Mouse (Mus musculus): Measurements from ENCODE around the gene Xylb. TPM values are rescaled to one million over a fixed set of nuclear protein-coding genes. Genes with fewer than 3 reads are reported as not detected.
A peak's percentile ranks its signal among the peaks of the same experiment; 100 is the strongest.

Xylb gene
- polyA plus RNA-seq, 1 experiment = 6.7 TPM

DNA sequence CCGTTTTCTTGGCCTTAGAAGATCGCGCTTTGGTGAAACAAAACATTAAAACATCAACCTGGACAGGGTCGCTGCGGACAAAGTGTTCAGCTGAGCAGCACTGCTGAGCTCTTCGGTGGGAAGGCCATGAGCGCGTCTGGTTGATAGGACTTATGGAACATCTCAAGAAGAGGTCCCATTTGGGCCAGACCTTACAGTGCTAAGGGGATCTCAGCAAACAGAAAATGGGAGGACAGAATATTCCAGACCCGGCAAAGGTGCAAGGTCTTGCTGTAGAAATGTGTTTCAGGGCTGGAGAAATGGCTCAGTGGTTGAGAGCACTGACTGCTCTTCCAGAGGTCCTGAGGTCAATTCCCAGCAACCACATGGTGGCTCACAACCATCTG, 33.9 kb upstream of the Xylb start:
- H3K4me3 ChIP-seq (replicated peaks; ENCODE audit: extremely low read depth, low read depth, low read length) = peak overlapping the region; percentile 77
- no peak for DNase-seq
- no peak for TF ChIP-seq POLR2A (IDR thresholded peaks at IDR 0.05; ENCODE audit: borderline replicate concordance, extremely low read depth, low read depth, low read length)
- no peak for TF ChIP-seq CTCF (IDR thresholded peaks at IDR 0.05; ENCODE audit: insufficient read depth, low read length)
- H3K4me1 ChIP-seq (ENCODE audit: control insufficient read depth, insufficient read depth, low read length) = peaks cover 8% of the 10 kb centered on the region; the same call in 1 of the 2 replicates
- 3% methylated on average over 9 of the region's 9 CpGs for WGBS

GRCm38 (mm10) chr9:119324130-119324529, 33.1 kb upstream of the Xylb start:
- Histone ChIP-seq H3K4me1 (ENCODE audit: control insufficient read depth, insufficient read depth, low read length) (peaks cover 8% of the 10 kb centered on the region; the same call in 1 of the 2 replicates), H3K4me3 (replicated peaks; ENCODE audit: extremely low read depth, low read depth, low read length) (no peak overlapping the region)
- no peak for DNase-seq
- 60% methylated on average over 1 of the region's 1 CpGs for WGBS
- TF ChIP-seq POLR2A (IDR thresholded peaks at IDR 0.05; ENCODE audit: borderline replicate concordance, extremely low read depth, low read depth, low read length) (no peak), CTCF (IDR thresholded peaks at IDR 0.05; ENCODE audit: insufficient read depth, low read length) (no peak)

DNA sequence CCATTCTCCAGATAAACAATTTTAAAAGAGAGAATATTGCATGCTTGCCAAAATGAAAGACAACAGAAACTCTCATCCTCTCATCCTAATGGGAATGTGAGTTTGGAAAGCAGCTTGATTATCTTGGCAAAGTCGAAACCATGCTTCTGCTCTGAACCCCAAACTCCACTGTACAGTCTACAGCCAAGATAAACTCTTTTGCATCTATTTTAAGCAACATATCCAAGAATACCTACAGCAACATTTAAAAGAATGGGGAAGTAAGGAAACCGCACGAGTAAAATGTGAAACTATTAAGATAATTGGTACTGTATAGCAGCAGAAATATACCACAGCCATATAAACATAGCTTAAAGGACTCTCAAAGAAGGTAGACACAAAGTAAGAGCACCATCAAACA, 28.7 kb upstream of the Xylb start:
- TF ChIP-seq CTCF (IDR thresholded peaks at IDR 0.05; ENCODE audit: insufficient read depth, low read length) (no peak), POLR2A (IDR thresholded peaks at IDR 0.05; ENCODE audit: borderline replicate concordance, extremely low read depth, low read depth, low read length) (no peak)
- H3K4me3 ChIP-seq (replicated peaks; ENCODE audit: extremely low read depth, low read depth, low read length) = no peak overlapping the region
- WGBS = 42% methylated on average over 3 of the region's 3 CpGs

GRCm38 (mm10) chr9:119330186-119330963, 26.8 kb upstream of the Xylb start:
- TF ChIP-seq POLR2A (IDR thresholded peaks at IDR 0.05; ENCODE audit: borderline replicate concordance, extremely low read depth, low read depth, low read length) (no peak), CTCF (IDR thresholded peaks at IDR 0.05; ENCODE audit: insufficient read depth, low read length) (no peak)
- 74% methylated on average over 15 of the region's 15 CpGs for WGBS
- no peak for DNase-seq
- Histone ChIP-seq H3K4me1 (ENCODE audit: control insufficient read depth, insufficient read depth, low read length) (peaks cover 8% of the 10 kb centered on the region), H3K4me3 (replicated peaks; ENCODE audit: extremely low read depth, low read depth, low read length) (no peak overlapping the region)

More for the DNA sequence above, 28.7 kb upstream of the Xylb start:
- no peak for DNase-seq
- no peaks in the 10 kb centered on the region for H3K4me1 ChIP-seq (ENCODE audit: control insufficient read depth, insufficient read depth, low read length)

DNA sequence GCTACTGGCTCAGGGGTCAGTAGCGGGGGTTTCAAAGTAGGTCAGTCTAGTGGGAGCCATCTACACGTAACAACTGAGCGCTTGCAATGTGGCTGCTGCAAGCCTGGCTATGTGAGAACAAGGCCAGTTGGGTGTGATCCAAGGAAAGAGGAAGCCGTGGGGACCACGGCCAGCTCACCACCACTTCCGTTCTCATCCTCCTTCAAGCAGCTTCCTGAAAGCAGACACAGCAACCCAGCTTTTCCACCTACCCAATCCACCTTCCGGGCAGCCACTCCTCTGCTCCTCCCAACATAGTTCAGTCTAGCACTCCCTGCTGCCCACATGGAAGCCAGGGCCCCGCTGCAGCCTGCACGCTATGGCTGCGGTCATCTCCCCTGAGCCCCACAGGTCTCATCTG, 22.9 kb upstream of the Xylb start:
- DNase-seq = peak; percentile 53
- peaks cover 12% of the 10 kb centered on the region for H3K4me1 ChIP-seq (ENCODE audit: control insufficient read depth, insufficient read depth, low read length)
- H3K4me3 ChIP-seq (replicated peaks; ENCODE audit: extremely low read depth, low read depth, low read length) = no peak overlapping the region
- WGBS = 11% methylated on average over 10 of the region's 10 CpGs
- TF ChIP-seq CTCF (IDR thresholded peaks at IDR 0.05; ENCODE audit: insufficient read depth, low read length) (no peak), POLR2A (IDR thresholded peaks at IDR 0.05; ENCODE audit: borderline replicate concordance, extremely low read depth, low read depth, low read length) (no peak)

GRCm38 (mm10) chr9:119334834-119335233, 22.3 kb upstream of the Xylb start:
- peaks cover 12% of the 10 kb centered on the region for H3K4me1 ChIP-seq (ENCODE audit: control insufficient read depth, insufficient read depth, low read length)
- TF ChIP-seq CTCF (IDR thresholded peaks at IDR 0.05; ENCODE audit: insufficient read depth, low read length) (no peak), POLR2A (IDR thresholded peaks at IDR 0.05; ENCODE audit: borderline replicate concordance, extremely low read depth, low read depth, low read length) (no peak)
- H3K4me3 ChIP-seq (replicated peaks; ENCODE audit: extremely low read depth, low read depth, low read length) = no peak overlapping the region
- DNase-seq = no peak
- 84% methylated on average over 2 of the region's 2 CpGs for WGBS

DNA sequence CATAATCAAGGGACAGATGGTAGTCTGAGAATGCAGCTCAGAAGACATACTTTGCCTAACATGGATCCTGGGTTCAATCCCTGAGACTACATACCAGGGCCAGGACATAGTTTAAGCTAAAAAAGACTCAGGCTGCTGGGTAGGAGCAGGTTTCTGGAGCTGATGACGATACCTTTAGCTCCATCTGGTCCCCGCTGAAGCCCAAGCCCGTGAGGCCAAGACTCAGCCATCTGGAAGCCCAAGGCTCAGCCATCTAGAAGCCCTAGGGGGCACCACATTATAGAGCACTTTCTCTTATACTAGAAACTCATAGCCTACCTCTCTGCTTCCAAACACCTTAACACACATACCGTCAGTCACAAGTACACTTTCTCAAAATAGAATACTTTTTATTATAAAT, 21.6 kb upstream of the Xylb start:
- 77% methylated on average over 4 of the region's 4 CpGs for WGBS
- DNase-seq = no peak
- no peak for TF ChIP-seq POLR2A (IDR thresholded peaks at IDR 0.05; ENCODE audit: borderline replicate concordance, extremely low read depth, low read depth, low read length)
- no peak for TF ChIP-seq CTCF (IDR thresholded peaks at IDR 0.05; ENCODE audit: insufficient read depth, low read length)

DNA sequence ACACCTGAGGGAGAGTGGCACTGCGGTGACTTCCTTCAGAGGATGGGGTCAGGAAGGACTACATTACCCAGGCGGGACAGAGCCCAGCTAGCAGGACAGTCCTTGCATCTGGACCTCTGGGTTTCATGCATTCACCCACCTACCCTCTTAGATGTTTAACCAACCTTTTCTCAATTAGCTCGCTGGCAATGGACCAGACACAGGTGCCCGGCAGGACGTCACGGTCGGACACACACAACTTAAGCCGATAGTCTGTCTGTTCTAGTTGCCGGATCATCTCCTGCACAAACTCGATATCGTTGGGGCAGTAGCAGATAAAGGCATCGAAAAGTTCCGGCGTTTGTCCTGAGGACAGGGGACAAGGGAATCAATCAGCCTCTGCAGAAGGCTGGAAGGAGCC, 19.3 kb upstream of the Xylb start:
- no peak for DNase-seq
- H3K4me1 ChIP-seq (ENCODE audit: control insufficient read depth, insufficient read depth, low read length) = peaks cover 15% of the 10 kb centered on the region
- 89% methylated on average over 14 of the region's 14 CpGs for WGBS
- no peak for TF ChIP-seq POLR2A (IDR thresholded peaks at IDR 0.05; ENCODE audit: borderline replicate concordance, extremely low read depth, low read depth, low read length)
- no peak for TF ChIP-seq CTCF (IDR thresholded peaks at IDR 0.05; ENCODE audit: insufficient read depth, low read length)
- no peak overlapping the region for H3K4me3 ChIP-seq (replicated peaks; ENCODE audit: extremely low read depth, low read depth, low read length)

More for the DNA sequence above, 21.6 kb upstream of the Xylb start:
- Histone ChIP-seq H3K4me3 (replicated peaks; ENCODE audit: extremely low read depth, low read depth, low read length) (no peak overlapping the region), H3K4me1 (ENCODE audit: control insufficient read depth, insufficient read depth, low read length) (peaks cover 12% of the 10 kb centered on the region)

DNA sequence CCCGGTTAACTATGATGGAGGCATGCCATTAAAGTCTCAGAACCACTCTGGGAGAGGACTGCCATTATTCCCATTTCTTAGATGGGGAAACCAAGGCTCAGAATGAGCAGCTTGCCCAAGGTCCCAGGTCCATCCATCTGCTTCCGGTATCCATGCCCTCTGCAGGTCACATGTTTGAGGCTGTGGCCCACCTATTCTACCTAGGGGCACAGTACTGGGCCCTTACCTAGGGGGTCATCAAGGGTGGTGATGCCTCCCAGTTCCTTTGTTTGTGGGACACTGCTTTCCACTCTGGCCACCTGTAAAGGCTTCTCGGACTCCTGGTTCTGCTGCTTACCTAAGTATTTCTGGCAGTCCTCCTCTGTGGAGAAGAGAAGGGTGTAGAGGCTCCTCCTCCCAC, 18.8 kb upstream of the Xylb start:
- H3K4me3 ChIP-seq (replicated peaks; ENCODE audit: extremely low read depth, low read depth, low read length) = no peak overlapping the region
- peaks cover 15% of the 10 kb centered on the region for H3K4me1 ChIP-seq (ENCODE audit: control insufficient read depth, insufficient read depth, low read length)
- WGBS = 89% methylated on average over 3 of the region's 3 CpGs
- TF ChIP-seq POLR2A (IDR thresholded peaks at IDR 0.05; ENCODE audit: borderline replicate concordance, extremely low read depth, low read depth, low read length) (no peak), CTCF (IDR thresholded peaks at IDR 0.05; ENCODE audit: insufficient read depth, low read length) (no peak)
- DNase-seq = no peak

GRCm38 (mm10) chr9:119339106-119339505, 18.1 kb upstream of the Xylb start:
- no peak for DNase-seq
- 35% methylated on average over 7 of the region's 7 CpGs for WGBS
- TF ChIP-seq CTCF (IDR thresholded peaks at IDR 0.05; ENCODE audit: insufficient read depth, low read length) (no peak), POLR2A (IDR thresholded peaks at IDR 0.05; ENCODE audit: borderline replicate concordance, extremely low read depth, low read depth, low read length) (no peak)
- Histone ChIP-seq H3K4me1 (ENCODE audit: control insufficient read depth, insufficient read depth, low read length) (peaks cover 12% of the 10 kb centered on the region), H3K4me3 (replicated peaks; ENCODE audit: extremely low read depth, low read depth, low read length) (peak overlapping the region; percentile 91)

All from lung, adult 2 months (tissue).